Comparison of ENCODE assay signal across 8 mouse cellular contexts in the genomic region with DNA sequence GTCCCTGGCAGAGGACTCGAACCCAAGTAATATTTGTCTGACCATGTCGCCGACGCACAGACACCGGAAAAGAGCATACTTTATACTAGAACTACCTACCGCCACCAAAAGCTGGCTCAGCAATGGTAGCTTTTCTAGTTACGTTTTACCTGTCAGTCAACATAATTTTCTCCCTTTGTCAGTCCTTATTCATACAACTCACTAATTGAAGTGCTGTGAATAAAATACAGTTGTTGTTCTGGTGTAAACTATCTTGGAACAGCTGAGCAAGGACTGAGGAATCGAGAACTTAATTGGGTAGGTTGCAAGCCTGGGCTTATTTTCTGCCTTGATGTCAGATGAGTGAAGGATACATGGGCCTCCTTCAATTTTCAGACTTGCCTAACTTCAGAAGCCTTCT. TPM values are rescaled to one million over a fixed set of nuclear protein-coding genes. Genes with fewer than 3 reads are reported as not detected.
DNase-seq lines count a peak whose midpoint lies in the region; ATAC-seq and TF ChIP-seq lines count a peak whose summit lies in the region.

No protein-coding gene starts in this region.

- peaks cover 8% of the 10 kb centered on the region; the same call in 1 of the 2 replicates for H3K4me1 ChIP-seq in heart, postnatal 0 days (ENCODE audit: control insufficient read depth, insufficient read depth)
- H3K4me1 ChIP-seq in hindbrain, embryonic 12.5 days: peaks cover 16% of the 10 kb centered on the region
- peaks cover 14% of the 10 kb centered on the region for H3K4me1 ChIP-seq in midbrain, embryonic 12.5 days

- H3K27ac ChIP-seq in heart, postnatal 0 days (ENCODE audit: low read depth): peak overlapping the region; percentile 96
- peak overlapping the region; percentile 90 for H3K27ac ChIP-seq in hindbrain, embryonic 12.5 days
- peak overlapping the region; percentile 98 for H3K27ac ChIP-seq in midbrain, embryonic 12.5 days (replicated peaks)

- TF ChIP-seq CTCF in heart, postnatal 0 days (IDR thresholded peaks at IDR 0.05; ENCODE audit: low read depth): no peak

- H3K4me3 ChIP-seq in heart, postnatal 0 days (ENCODE audit: low read depth, low read length): peak overlapping the region; percentile 94
- H3K4me3 ChIP-seq in hindbrain, embryonic 12.5 days: peak overlapping the region; percentile 97
- H3K4me3 ChIP-seq in midbrain, embryonic 12.5 days: peak overlapping the region; percentile 95

- 5% methylated on average over 8 of the region's 8 CpGs for WGBS in heart, postnatal 0 days
- 9% methylated on average over 8 of the region's 8 CpGs for WGBS in hindbrain, embryonic 12.5 days
- 10% methylated on average over 8 of the region's 8 CpGs for WGBS in midbrain, embryonic 12.5 days

- ATAC-seq in heart, postnatal 0 days (ENCODE audit: insufficient read depth, low read depth): no peak
- peak; percentile 4; the same call in 1 of the 2 replicates for ATAC-seq in hindbrain, embryonic 12.5 days (ENCODE audit: low FRiP score)
- no peak; the same call in 1 of the 2 replicates for ATAC-seq in midbrain, embryonic 12.5 days (ENCODE audit: low FRiP score, low read depth)

- H3K27me3 ChIP-seq in heart, postnatal 0 days (ENCODE audit: control insufficient read depth, insufficient read depth, low read length): no peaks in the 10 kb centered on the region
- no peaks in the 10 kb centered on the region for H3K27me3 ChIP-seq in hindbrain, embryonic 12.5 days
- no peaks in the 10 kb centered on the region for H3K27me3 ChIP-seq in midbrain, embryonic 12.5 days

- H3K9ac ChIP-seq in heart, postnatal 0 days (replicated peaks; ENCODE audit: low read depth, low read length): peak overlapping the region; percentile 90
- H3K9ac ChIP-seq in hindbrain, embryonic 12.5 days: peak overlapping the region; percentile 80
- H3K9ac ChIP-seq in midbrain, embryonic 12.5 days (replicated peaks): peak overlapping the region; percentile 90

- DNase-seq in heart, postnatal 0 days (ENCODE audit: low spot score): no peak
- no peak for DNase-seq in heart, postnatal 4 days
- peak; percentile 55 for DNase-seq in Muller cell, postnatal 12 days (ENCODE audit: inconsistent ontology term)
- no peak for DNase-seq in layer of hippocampus, adult 18-20 months (ENCODE audit: low spot score in 2 of 2)
- no peak for DNase-seq in adrenal gland, postnatal 4 days (ENCODE audit: low spot score in 2 of 2)
- no peak for DNase-seq in frontal cortex, postnatal 14 days (ENCODE audit: low spot score in 2 of 2)

- peak overlapping the region; percentile 95 for H3K4me2 ChIP-seq in heart, postnatal 0 days (ENCODE audit: low read depth, low read length)
- peak overlapping the region; percentile 78 for H3K4me2 ChIP-seq in hindbrain, embryonic 12.5 days (replicated peaks)
- peak overlapping the region; percentile 78 for H3K4me2 ChIP-seq in midbrain, embryonic 12.5 days (replicated peaks)

- no peak for TF ChIP-seq EP300 in heart, postnatal 0 days (IDR thresholded peaks at IDR 0.05; ENCODE audit: low read depth)

- no peaks in the 10 kb centered on the region for H3K9me3 ChIP-seq in heart, postnatal 0 days (replicated peaks; ENCODE audit: control insufficient read depth, low read length)
- H3K9me3 ChIP-seq in hindbrain, embryonic 12.5 days (replicated peaks): no peaks in the 10 kb centered on the region
- H3K9me3 ChIP-seq in midbrain, embryonic 12.5 days: no peaks in the 10 kb centered on the region

- H3K36me3 ChIP-seq in heart, postnatal 0 days (replicated peaks; ENCODE audit: control insufficient read depth, insufficient read depth, low read length): no peaks in the 10 kb centered on the region
- H3K36me3 ChIP-seq in hindbrain, embryonic 12.5 days: no peaks in the 10 kb centered on the region
- no peaks in the 10 kb centered on the region for H3K36me3 ChIP-seq in midbrain, embryonic 12.5 days

RNA-seq across cellular contexts. Expression of a gene that starts 0.9 kb away (rescaled TPM):
- 7.7 and 12.3 TPM in 2 replicates for total RNA-seq in heart, postnatal 0 days (2014; rRNA removed; ENCODE audit: low replicate concordance)
- polyA plus RNA-seq in heart, postnatal 0 days (2015; fragmentation: Nextera tagmentation; extraction: Ambion mirVana): 9.1 and 10.5 TPM in 2 replicates
- 10 to 100 TPM; 16.9 to 19.2 TPM for total RNA-seq in heart, postnatal 4 days (2021)
- polyA plus RNA-seq in hindbrain, embryonic 12.5 days (2016; fragmentation: Nextera tagmentation; extraction: Ambion mirVana): 34.2 and 36.4 TPM in 2 replicates
- polyA plus RNA-seq in midbrain, embryonic 12.5 days (2016; fragmentation: Nextera tagmentation; extraction: Ambion mirVana): 34.0 and 34.6 TPM in 2 replicates
- 10 to 100 TPM; 32.8 to 37.1 TPM for total RNA-seq in layer of hippocampus, adult 18-20 months (2021)
- total RNA-seq in adrenal gland, postnatal 4 days (2021): 10 to 100 TPM; 16.1 to 23.7 TPM

RNA-seq across cellular contexts. Expression of a gene that starts 58.6 kb away (rescaled TPM):
- total RNA-seq in heart, postnatal 0 days (2014; rRNA removed; ENCODE audit: low replicate concordance): 388 and 470 TPM in 2 replicates
- polyA plus RNA-seq in heart, postnatal 0 days (2015; fragmentation: Nextera tagmentation; extraction: Ambion mirVana): 907 and 943 TPM in 2 replicates
- total RNA-seq in heart, postnatal 4 days (2021): 100 to 1,000 TPM; 441 to 466 TPM
- polyA plus RNA-seq in hindbrain, embryonic 12.5 days (2016; fragmentation: Nextera tagmentation; extraction: Ambion mirVana): 462 and 486 TPM in 2 replicates
- 326 and 367 TPM in 2 replicates for polyA plus RNA-seq in midbrain, embryonic 12.5 days (2016; fragmentation: Nextera tagmentation; extraction: Ambion mirVana)
- 1,000 to 10,000 TPM; 1,015 to 1,046 TPM for total RNA-seq in layer of hippocampus, adult 18-20 months (2021)
- total RNA-seq in adrenal gland, postnatal 4 days (2021): 100 to 1,000 TPM; 885 to 908 TPM
